Mouse (Mus musculus): ENCODE results near the gene Lrrfip1. TPM values are rescaled to one million over a fixed set of nuclear protein-coding genes. Genes with fewer than 3 reads are reported as not detected.

Lrrfip1 gene
- polyA plus RNA-seq (2016; fragmentation: Nextera tagmentation; extraction: Ambion mirVana): 28.3 and 29.9 TPM in 2 replicates

DNA sequence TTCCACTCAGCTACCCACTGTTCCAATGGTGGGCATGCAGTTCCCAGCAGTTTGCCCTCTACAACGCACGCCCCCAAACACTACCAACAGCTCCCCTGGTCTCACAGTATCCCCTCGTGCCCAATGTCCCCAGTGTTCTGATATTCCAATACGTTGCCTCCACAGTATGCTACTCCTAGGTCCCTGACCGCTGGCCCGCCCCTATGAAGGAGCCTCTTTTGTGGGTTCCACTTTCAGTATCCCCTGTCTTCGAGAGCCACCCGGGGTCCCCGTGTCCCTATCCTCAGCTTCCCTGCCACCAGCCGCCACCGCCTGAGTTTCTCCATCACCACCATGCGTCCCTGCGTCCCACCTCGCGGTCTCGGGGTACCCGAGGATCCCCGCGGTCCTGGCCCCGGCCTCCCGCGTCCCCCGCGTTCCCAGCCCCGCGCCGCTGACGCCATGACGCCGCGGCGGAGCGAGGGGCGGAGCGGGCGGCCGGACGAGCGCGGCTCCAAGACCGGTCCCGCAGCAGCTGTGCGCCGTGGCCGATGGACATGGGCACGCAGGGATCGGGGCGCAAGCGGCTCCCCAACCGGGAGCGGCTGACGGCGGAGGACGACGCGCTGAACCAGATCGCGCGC is at the start of gene Lrrfip1:
Lrrfip1 (plus strand) TSS at position 470 of the 623 bp plus-strand sequence.
- no peak within 1 kb of the TSS for H3K27ac ChIP-seq
- H3K27me3 ChIP-seq: peaks cover 6% of the 10 kb centered on the region; the same call in 1 of the 2 replicates
- H3K4me3 ChIP-seq (replicated peaks): peak within 1 kb of the TSS; percentile 69
- H3K4me2 ChIP-seq: peak within 1 kb of the TSS; percentile 97
- 0 out of 2 replicates have a peak, but pooled peaks cover 4% of the 10 kb centered on the region for H3K9me3 ChIP-seq
- peak within 1 kb of the TSS; percentile 78 for H3K9ac ChIP-seq (replicated peaks)
- H3K4me1 ChIP-seq (replicated peaks): peaks cover 15% of the 10 kb centered on the region
- H3K36me3 ChIP-seq: no peaks in the 10 kb centered on the region
- ATAC-seq (ENCODE audit: insufficient number of reproducible peaks, insufficient read depth, low FRiP score, low TSS enrichment, low read depth): peak; percentile 43
- 2% methylated on average over 59 of the region's 59 CpGs for WGBS

- Histone ChIP-seq H3K4me1 (replicated peaks) (peaks cover 7% of the 10 kb centered on the region; the same call in 1 of the 2 replicates), H3K27ac (no peak overlapping the region), H3K9ac (replicated peaks) (no peak overlapping the region), H3K27me3 (peaks cover 5% of the 10 kb centered on the region; the same call in 1 of the 2 replicates), H3K4me3 (replicated peaks) (no peak overlapping the region), H3K9me3 (no peaks in the 10 kb centered on the region), H3K36me3 (no peaks in the 10 kb centered on the region), H3K4me2 (no peak overlapping the region)
- ATAC-seq (ENCODE audit: insufficient number of reproducible peaks, insufficient read depth, low FRiP score, low TSS enrichment, low read depth): no peak
- 71% methylated on average over 9 of the region's 9 CpGs for WGBS
Measured at GRCm38 (mm10) chr1:90949309-90949708, 49.2 kb upstream of the Lrrfip1 start.

DNA sequence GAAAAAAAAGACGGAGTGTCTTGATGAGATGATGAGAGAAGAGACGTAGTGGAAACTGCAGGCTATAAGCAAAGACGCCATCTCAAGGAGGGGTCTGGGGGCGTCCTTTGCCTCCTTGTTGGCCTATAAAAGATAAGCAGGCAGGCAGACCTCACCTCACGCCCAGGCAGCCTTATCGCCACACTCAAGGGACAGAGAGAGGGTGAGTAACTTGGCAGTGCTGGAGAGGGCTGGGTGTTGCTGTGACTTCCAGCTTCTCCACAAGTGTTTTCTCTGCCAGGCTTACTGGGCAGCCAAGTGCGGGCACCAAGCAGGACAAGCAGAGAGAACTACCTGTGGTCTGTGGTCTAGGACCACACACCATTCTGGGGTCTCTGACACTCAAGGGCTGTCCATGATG is 46.9 kb upstream of the Lrrfip1 start:
- WGBS: 77% methylated on average over 7 of the region's 7 CpGs
- H3K4me3 ChIP-seq (replicated peaks): no peak overlapping the region
- H3K27me3 ChIP-seq: no peaks in the 10 kb centered on the region
- H3K36me3 ChIP-seq: no peaks in the 10 kb centered on the region
- ATAC-seq (ENCODE audit: insufficient number of reproducible peaks, insufficient read depth, low FRiP score, low TSS enrichment, low read depth): no peak
- peaks cover 7% of the 10 kb centered on the region; the same call in 1 of the 2 replicates for H3K4me1 ChIP-seq (replicated peaks)
- no peak overlapping the region for H3K4me2 ChIP-seq
- H3K27ac ChIP-seq: no peak overlapping the region
- H3K9me3 ChIP-seq: no peaks in the 10 kb centered on the region
- no peak overlapping the region for H3K9ac ChIP-seq (replicated peaks)

DNA sequence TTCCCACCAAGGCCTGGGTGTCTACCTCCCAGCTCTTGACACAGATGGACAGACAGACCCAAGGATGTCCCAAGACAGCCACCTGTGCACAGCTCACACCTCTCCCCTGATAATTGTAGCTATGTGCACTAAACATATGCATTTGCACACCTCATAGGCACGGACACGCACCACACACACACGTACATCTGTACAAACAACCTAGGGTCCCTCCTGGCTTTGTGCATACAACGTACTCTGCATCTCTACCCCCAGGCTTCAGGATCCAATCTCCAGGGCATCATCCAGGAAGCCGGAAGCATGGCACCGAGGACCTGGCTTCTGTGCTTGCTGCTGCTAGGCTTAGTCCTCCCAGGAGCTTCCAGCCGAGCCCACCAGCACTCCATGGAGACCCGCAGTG is 45.7 kb upstream of the Lrrfip1 start, which contains the start of gene Prlh:
Prlh (plus strand) TSS at position 301 of the 400 bp plus-strand sequence.
- Histone ChIP-seq H3K36me3 (no peaks in the 10 kb centered on the region), H3K27ac (no peak within 1 kb of the TSS), H3K4me3 (replicated peaks) (no peak within 1 kb of the TSS), H3K4me2 (no peak within 1 kb of the TSS), H3K9ac (replicated peaks) (no peak within 1 kb of the TSS), H3K27me3 (no peaks in the 10 kb centered on the region), H3K4me1 (replicated peaks) (peaks cover 7% of the 10 kb centered on the region; the same call in 1 of the 2 replicates), H3K9me3 (no peaks in the 10 kb centered on the region)
- 84% methylated on average over 8 of the region's 8 CpGs for WGBS
- no peak for ATAC-seq (ENCODE audit: insufficient number of reproducible peaks, insufficient read depth, low FRiP score, low TSS enrichment, low read depth)

DNA sequence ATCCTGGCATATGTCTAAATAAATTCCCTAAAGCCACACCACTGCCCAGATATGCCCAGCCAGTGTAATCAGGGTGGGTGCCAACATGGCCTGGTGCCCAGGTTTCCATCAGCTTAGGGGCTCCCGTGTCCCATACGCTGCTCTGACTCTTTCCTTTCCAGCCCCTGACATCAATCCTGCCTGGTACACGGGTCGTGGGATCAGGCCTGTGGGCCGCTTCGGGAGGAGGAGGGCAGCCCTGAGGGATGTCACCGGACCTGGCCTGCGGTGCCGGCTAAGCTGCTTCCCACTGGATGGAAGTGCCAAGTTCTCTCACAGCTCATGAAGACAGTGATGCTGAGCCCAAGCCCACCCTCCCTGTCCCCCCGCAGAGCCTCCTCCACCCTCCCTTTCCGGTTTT is 44.8 kb upstream of the Lrrfip1 start:
- no peaks in the 10 kb centered on the region for H3K9me3 ChIP-seq
- no peak overlapping the region for H3K4me2 ChIP-seq
- H3K4me1 ChIP-seq (replicated peaks): peaks cover 7% of the 10 kb centered on the region; the same call in 1 of the 2 replicates
- 73% methylated on average over 11 of the region's 11 CpGs for WGBS
- H3K27me3 ChIP-seq: peaks cover 7% of the 10 kb centered on the region; the same call in 1 of the 2 replicates
- H3K27ac ChIP-seq: no peak overlapping the region
- no peaks in the 10 kb centered on the region for H3K36me3 ChIP-seq
- no peak for ATAC-seq (ENCODE audit: insufficient number of reproducible peaks, insufficient read depth, low FRiP score, low TSS enrichment, low read depth)
- no peak overlapping the region for H3K4me3 ChIP-seq (replicated peaks)
- no peak overlapping the region for H3K9ac ChIP-seq (replicated peaks)

- WGBS: 31% methylated on average over 7 of the region's 7 CpGs
- H3K27ac ChIP-seq: no peak overlapping the region
- H3K27me3 ChIP-seq: peaks cover 21% of the 10 kb centered on the region; the same call in 1 of the 2 replicates
- no peak overlapping the region for H3K9ac ChIP-seq (replicated peaks)
- peaks cover 7% of the 10 kb centered on the region; the same call in 1 of the 2 replicates for H3K4me1 ChIP-seq (replicated peaks)
- peak; percentile 69 for ATAC-seq (ENCODE audit: insufficient number of reproducible peaks, insufficient read depth, low FRiP score, low TSS enrichment, low read depth)
- no peak overlapping the region for H3K4me2 ChIP-seq
- no peak overlapping the region for H3K4me3 ChIP-seq (replicated peaks)
- H3K9me3 ChIP-seq: no peaks in the 10 kb centered on the region
- no peaks in the 10 kb centered on the region for H3K36me3 ChIP-seq
Measured at GRCm38 (mm10) chr1:90956245-90957096, 42.1 kb upstream of the Lrrfip1 start.

DNA sequence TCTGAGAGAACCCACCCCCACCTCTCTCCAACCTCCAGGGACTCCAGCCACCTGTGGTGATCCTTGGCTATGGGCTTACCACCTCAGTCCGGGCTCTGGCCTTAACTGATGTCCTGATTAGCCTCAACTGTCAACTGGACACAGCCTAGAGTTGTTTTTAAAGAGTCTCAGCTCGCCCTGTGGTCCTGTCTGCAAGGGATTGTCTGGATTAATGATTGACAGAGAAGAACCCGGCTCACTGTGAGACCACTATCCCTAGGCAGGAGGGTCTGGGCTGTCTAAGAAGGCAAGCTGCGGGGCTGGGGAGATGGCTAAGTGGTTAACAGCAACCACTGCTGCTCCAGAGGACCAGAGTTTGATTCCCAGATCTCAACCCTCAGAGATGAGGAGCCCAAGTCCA is 36.0 kb upstream of the Lrrfip1 start:
- Histone ChIP-seq H3K27ac (no peak overlapping the region), H3K4me1 (replicated peaks) (peaks cover 10% of the 10 kb centered on the region; the same call in 1 of the 2 replicates), H3K36me3 (no peaks in the 10 kb centered on the region), H3K27me3 (peaks cover 31% of the 10 kb centered on the region), H3K9me3 (no peaks in the 10 kb centered on the region), H3K9ac (replicated peaks) (no peak overlapping the region), H3K4me2 (no peak overlapping the region), H3K4me3 (replicated peaks) (no peak overlapping the region)
- WGBS: 47% methylated on average over 4 of the region's 4 CpGs
- no peak for ATAC-seq (ENCODE audit: insufficient number of reproducible peaks, insufficient read depth, low FRiP score, low TSS enrichment, low read depth)

GRCm38 (mm10) chr1:90962994-90963393 is 35.5 kb upstream of the Lrrfip1 start:
- H3K9me3 ChIP-seq: no peaks in the 10 kb centered on the region
- peaks cover 31% of the 10 kb centered on the region for H3K27me3 ChIP-seq
- no peak overlapping the region for H3K4me3 ChIP-seq (replicated peaks)
- H3K9ac ChIP-seq (replicated peaks): no peak overlapping the region
- no peak overlapping the region for H3K27ac ChIP-seq
- WGBS: 23% methylated on average over 3 of the region's 3 CpGs
- ATAC-seq (ENCODE audit: insufficient number of reproducible peaks, insufficient read depth, low FRiP score, low TSS enrichment, low read depth): no peak
- no peaks in the 10 kb centered on the region for H3K36me3 ChIP-seq
- H3K4me2 ChIP-seq: no peak overlapping the region
- H3K4me1 ChIP-seq (replicated peaks): peaks cover 10% of the 10 kb centered on the region; the same call in 1 of the 2 replicates

DNA sequence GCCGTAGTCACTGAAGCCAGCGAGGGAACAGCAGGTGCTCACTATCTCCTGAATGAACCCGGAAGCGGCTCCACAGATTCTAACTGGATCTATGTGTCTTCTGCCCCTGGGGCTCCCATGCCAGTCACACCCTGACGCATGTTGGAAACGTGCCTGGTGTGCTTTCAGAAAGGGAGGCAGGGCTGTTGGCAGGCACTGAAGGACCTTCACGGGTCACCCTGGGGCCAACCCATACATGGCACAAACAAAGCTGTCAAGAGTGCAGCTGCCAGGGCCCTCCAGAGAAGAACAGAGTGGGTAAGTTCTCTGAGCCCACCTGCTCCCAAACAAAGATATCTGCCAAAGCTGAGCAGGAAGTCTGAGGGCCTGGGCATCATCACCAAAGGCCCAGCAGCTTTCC is 31.0 kb upstream of the Lrrfip1 start:
- ATAC-seq (ENCODE audit: insufficient number of reproducible peaks, insufficient read depth, low FRiP score, low TSS enrichment, low read depth): no peak
- Histone ChIP-seq H3K4me3 (replicated peaks) (no peak overlapping the region), H3K36me3 (no peaks in the 10 kb centered on the region), H3K9ac (replicated peaks) (no peak overlapping the region), H3K9me3 (no peaks in the 10 kb centered on the region), H3K4me1 (replicated peaks) (peaks cover 35% of the 10 kb centered on the region), H3K4me2 (no peak overlapping the region), H3K27ac (no peak overlapping the region), H3K27me3 (peaks cover 12% of the 10 kb centered on the region)
- WGBS: 75% methylated on average over 7 of the region's 7 CpGs

- no peak overlapping the region for H3K27ac ChIP-seq
- H3K9me3 ChIP-seq: no peaks in the 10 kb centered on the region
- H3K4me2 ChIP-seq: peak overlapping the region; percentile 34; the same call in 1 of the 2 replicates
- no peak overlapping the region for H3K4me3 ChIP-seq (replicated peaks)
- no peak for ATAC-seq (ENCODE audit: insufficient number of reproducible peaks, insufficient read depth, low FRiP score, low TSS enrichment, low read depth)
- WGBS: 86% methylated on average over 4 of the region's 4 CpGs
- peaks cover 14% of the 10 kb centered on the region for H3K27me3 ChIP-seq
- H3K4me1 ChIP-seq (replicated peaks): peaks cover 36% of the 10 kb centered on the region
- no peak overlapping the region for H3K9ac ChIP-seq (replicated peaks)
- H3K36me3 ChIP-seq: no peaks in the 10 kb centered on the region
Measured at GRCm38 (mm10) chr1:90968649-90969048, 29.9 kb upstream of the Lrrfip1 start.

DNA sequence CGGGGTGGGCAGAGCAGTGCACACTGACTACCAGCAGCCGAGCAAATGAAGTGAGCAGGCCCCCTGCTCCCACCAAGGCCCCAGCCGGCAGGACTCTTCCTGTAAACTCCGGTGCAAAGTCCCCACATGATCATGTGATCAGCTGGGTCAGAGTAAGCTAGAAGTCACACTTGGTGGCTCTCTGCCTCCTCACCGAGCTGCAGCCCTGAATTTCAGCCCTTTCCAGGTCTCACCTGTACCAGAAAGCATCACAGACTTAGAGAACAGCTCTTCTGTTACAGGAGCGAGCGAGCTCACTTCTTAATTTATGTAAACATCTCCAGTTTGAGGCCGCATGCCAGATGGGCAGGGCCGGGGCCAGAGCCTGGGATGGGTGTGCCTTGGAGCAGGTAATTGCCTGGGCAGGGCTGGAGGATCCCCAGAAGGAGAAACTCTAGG is 29.2 kb upstream of the Lrrfip1 start, which contains the start of gene Rab17:
Rab17 (minus strand) TSS at position 315 of the 438 bp plus-strand sequence.
- Histone ChIP-seq H3K4me1 (replicated peaks) (peaks cover 38% of the 10 kb centered on the region), H3K4me3 (replicated peaks) (no peak within 1 kb of the TSS), H3K4me2 (peak within 1 kb of the TSS; percentile 34; the same call in 1 of the 2 replicates), H3K27ac (peak within 1 kb of the TSS; percentile 41; the same call in 1 of the 2 replicates), H3K9ac (replicated peaks) (no peak within 1 kb of the TSS; the same call in 1 of the 2 replicates), H3K36me3 (no peaks in the 10 kb centered on the region), H3K27me3 (peaks cover 11% of the 10 kb centered on the region), H3K9me3 (no peaks in the 10 kb centered on the region)
- no peak for ATAC-seq (ENCODE audit: insufficient number of reproducible peaks, insufficient read depth, low FRiP score, low TSS enrichment, low read depth)
- WGBS: 21% methylated on average over 9 of the region's 9 CpGs

All from limb, embryonic 12.5 days (tissue).